Mouse (Mus musculus) right cerebral cortex, postnatal 4 days (tissue): ENCODE data around the gene Ralgapa1.

Experiments used
- DNase-seq: peaks from one replicate; pipeline ENCODE4 v3.0.0-alpha.2; 2022

Gene Ralgapa1

DNA sequence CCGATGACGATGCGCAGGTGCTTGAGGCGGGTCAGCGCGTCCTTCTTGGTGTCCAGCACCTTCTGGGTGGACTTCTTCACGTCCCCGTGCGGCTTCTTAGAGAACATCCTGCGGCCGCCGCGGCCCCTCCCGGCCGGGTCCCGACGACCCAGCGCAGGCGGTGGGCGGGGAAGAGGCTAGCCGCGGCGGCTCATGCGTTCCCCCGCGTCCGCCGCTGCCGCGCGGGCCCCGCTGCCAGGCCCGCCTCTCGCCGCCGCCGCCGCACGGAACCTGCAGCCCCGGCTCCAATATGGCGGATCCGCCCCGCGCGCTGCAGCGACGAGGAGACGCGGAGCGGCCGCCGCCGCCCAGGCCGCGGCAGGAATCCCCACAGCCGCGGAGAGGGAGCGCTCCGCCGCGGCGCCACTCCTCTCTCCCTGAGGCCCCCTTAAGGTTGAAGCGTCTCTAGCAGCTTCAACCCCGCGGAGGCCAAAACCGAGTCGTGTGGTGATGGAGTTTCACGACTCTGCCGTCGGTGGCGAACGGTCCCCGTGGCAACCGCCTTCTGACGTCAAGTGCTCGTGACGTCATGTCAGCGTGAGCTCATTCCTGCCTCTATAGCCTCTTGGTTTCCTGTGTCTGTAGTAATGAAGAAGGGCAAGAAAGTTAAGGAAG lies at the start of gene Ralgapa1:
Gene Ralgapa1 (minus strand): TSS at position 507 of the 654 bp plus-strand sequence.
- peak; percentile 88 for DNase-seq

DNA sequence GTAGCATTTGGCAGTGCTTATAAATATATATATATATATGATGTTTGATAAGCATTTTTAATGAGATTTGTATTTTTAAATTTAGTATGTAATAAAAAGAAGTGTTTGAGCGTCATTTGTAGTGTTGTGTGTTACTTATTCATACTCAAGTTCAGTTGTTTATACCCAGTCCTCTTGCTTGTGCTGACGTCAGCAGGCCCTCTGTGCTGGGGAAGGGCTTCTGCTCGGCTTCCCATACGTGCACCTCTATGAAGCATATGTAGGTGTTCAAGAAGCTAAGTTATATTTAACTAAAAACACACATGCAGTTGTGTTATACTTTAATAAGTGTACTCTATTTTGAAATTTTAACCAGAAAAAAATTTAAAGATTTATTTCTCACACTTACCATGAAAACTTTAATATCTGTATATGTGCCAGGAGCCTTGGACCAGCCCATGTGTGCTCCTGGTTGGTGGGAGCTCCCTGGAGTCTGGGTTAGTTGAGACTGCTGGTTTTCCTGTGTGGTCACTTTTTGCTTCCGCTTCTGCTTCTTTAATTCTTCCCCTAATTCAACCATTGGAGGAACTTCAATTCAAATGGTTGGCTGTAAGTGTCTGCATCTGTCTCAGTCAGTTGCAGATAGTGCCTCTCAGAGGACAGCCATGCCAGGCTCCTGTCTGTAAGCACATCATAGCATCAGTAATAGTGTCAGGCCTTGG lies 48.8 kb upstream of the Ralgapa1 start:
- DNase-seq: no peak

DNA sequence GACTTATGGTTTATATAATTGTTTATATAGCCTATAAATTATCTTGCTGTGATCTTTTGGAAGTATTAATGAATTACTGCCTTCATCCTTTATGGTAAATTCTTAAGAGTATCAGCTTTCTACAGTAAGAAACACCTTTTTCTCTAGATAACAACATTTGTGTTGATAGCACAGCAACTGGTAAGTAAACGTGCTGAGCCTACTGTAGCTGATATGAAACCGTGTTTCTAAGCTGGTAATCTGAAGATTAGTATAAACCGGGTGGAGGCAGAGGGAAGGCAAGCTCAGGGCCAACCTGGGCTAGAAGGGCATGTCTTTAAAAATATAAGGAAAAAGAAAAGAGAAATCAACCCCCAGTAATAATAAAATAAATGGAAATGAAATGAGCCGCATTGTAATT lies 46.8 kb upstream of the Ralgapa1 start:
- no peak for DNase-seq

DNA sequence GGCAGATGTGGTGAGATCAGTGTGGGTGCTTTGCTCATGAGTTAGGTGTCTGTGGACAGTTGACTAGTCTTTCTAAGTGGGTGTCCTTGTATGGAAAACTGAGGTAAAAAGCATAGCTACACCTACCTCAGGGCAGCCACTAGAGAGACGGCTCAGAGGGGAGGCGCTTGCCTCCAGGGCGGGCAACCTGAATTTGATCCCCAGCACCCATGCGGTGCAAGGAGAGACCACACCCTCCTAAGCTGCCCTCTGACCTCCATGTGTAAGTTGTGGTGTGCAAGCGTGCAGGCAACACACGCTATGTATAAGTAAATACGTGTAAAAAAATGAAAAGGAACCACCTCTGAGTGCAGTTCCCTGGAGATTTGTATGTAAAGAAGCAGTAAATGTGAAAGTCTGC lies 39.7 kb upstream of the Ralgapa1 start:
- no peak for DNase-seq

DNA sequence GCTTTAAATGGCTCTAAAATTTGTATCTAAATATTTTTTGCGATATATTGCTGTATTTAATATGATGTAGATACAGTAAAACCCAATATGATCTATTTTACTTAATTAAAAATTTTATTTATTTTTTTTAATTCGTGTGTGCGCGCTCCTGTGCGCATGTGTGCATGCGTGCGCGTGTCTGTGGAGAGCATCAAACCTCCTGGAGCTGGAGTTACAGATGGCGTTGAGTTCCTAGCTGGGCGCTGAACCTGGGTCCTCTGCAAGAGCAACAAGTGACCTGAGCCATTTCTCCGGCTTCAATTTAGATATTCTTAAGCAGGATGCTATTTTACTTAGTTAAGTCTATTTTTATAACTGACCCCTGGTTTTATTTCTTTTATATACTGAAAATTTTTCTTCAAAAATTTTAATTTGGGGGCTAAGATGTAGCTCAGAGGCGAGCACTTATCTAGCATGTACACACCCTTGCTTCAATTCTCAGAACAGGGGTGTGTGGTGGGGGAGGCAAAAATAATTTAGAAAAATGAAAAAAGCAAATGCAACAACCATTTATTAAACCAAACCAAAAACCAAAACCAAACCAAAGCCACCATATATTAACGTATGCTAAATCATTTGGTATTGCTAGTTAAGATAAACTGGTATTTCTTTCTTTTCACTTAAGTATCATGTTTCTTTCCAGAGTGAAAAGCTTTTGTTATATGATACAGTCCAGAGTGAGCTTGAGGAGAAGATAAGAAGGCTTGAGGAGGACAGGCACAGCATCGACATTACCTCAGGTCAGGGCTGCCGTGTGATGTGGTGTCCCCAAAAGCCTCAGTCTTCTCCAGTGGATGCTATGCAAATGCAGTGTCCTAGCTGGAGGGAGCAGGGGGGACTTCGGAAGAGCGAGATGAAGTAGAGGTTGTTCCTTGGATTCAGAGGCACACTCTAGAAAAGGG lies 38.7 kb upstream of the Ralgapa1 start:
- DNase-seq: no peak

DNA sequence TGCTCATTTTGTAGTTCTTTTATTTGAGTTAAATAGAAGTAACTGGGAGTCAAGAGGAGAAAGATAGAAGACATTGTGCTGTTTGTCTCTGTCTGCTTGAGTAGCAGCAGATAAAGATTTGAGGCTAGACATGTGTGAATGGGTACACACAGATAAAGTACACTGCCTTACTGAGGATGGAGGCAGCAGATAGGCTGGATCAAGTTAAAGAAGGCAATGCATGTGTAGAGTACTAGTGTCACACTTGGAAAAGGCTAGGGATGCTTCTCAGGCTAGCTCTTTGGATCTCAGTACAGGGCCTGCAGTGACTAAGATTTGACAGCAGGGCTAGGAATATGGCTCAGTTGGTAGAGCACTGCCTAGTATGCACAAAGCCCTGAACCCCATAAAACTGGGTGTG lies 29.7 kb upstream of the Ralgapa1 start:
- DNase-seq: no peak

DNA sequence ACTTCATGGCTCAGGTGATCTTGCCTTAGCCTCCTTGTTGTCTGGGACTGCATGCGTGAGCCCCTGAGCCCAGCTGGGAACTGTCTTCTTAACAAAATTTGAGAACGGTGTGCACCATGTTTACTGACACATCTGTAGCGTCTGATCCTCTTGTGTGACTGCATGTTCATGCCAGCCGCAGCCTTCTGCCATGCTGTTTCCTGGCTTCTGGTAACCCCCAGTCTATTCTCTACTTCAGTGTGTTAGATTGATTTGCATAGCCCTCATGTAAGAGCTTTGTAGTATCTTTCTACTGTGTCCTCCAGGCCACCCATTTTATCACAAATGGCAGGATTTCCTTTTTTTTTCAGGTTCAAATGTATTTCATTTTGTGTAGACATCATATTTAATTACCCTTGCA lies 26.9 kb upstream of the Ralgapa1 start:
- no peak for DNase-seq

DNA sequence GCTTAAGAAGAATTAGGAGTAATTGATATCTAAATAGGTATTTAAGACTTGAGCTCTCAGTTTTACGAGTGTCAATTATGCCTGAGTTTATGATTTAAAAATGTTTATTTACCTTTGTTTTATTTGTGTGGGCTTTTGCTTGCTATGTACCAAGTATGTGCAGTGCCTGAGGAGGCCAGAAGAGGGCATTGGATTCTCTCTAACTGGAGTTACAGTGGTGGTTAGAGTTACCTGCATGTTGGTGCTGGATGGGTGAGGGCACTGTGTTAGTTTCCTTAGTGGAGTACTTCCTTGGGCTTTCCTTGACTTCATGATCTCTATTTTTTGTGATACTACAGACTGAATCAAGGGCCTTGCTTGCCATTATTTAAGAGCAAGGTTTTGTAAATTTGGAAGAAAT lies 25.8 kb upstream of the Ralgapa1 start:
- peak; percentile 18 for DNase-seq

DNA sequence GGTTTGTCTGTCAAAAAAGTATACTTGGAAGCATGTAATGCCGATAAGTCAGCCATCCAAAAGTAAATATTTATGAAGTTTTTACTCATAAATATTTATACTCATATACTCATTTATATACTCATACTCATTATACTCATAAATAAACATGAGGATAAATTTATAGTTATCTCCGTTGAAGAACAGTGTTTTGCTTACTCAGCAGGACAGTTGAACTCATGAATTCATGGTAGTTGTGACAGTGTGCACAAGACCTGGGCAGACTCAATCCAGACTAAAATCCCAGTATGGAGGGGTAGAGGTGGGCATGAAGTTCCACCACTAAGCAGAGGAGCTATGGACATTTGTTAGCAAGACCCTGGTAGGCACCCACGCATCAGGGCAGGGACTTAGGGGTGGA lies 16.5 kb upstream of the Ralgapa1 start:
- DNase-seq: no peak

DNA sequence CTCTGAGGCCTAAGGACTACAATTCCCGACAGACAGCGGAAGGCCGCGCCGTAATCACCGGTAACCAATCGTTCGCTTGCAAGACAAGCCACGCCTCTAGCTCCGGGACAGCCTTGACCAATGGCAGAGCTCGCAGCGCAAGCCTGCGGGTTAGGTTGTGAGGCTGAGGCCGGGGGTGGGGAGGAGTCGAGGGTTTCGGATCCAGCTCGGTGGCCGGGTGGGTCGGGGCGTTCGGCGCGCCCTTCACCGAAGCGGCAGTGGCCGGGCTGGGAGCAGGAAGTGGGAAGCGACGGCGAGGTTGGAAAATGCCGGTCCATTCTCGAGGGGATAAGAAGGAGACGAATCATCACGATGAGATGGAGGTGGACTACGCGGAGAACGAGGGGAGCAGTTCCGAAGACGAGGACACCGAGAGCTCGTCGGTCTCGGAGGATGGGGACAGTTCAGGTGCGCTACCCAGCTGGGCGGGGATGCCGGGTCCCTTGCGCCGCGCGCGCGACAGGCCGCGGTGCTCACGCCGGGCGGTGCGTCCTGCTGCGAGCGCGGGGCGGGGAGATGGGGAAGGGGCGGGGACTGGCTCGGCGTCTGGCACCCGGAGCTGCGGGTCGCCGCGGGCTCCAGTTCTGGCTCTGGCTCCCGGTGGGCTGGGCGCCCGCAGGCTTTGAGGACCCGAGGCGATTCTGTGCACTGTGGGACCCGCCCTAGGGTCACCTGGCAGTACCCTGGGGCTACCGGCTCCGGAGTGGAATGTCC lies 15.4 kb upstream of the Ralgapa1 start, which contains the start of gene Brms1l:
Gene Brms1l (plus strand): TSS at position 126 of the 753 bp plus-strand sequence.
- peak; percentile 92 for DNase-seq

DNA sequence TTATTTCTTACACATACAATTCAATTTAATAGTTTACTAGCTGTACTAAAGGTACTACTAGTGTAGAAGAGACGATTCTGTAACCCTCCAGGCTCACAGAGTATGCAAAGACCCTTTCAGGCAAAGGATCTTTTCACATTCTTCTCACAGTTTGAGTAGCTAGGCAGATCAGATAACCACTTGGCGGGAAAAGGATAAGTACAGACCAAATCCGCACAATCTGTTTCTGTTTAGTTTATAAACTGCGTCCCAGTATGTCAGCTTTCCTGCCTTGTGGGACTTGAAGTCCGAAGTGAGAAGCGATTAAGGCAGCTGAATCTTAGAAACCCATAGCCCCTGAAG lies 14.9 kb upstream of the Ralgapa1 start:
- no peak for DNase-seq

DNA sequence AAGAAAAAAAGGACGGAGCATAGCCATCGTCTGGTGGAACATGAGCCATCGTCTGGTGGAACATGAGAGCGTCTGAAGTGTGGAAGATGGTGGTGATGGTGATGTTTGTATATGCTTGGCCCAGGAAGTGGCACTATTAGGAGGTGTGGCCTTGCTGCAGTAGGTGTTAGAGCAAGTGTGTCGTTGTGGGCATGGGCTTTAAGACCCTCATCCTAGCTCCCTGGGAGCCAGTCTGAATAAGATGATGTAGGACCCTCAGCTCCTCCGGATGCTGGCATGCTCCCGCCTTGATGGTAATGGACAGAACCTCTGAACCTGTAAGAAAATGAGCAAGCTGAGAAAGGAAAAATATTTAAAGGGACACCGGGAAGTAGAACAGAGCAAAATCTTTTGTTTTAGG lies 13.9 kb upstream of the Ralgapa1 start:
- DNase-seq: no peak

DNA sequence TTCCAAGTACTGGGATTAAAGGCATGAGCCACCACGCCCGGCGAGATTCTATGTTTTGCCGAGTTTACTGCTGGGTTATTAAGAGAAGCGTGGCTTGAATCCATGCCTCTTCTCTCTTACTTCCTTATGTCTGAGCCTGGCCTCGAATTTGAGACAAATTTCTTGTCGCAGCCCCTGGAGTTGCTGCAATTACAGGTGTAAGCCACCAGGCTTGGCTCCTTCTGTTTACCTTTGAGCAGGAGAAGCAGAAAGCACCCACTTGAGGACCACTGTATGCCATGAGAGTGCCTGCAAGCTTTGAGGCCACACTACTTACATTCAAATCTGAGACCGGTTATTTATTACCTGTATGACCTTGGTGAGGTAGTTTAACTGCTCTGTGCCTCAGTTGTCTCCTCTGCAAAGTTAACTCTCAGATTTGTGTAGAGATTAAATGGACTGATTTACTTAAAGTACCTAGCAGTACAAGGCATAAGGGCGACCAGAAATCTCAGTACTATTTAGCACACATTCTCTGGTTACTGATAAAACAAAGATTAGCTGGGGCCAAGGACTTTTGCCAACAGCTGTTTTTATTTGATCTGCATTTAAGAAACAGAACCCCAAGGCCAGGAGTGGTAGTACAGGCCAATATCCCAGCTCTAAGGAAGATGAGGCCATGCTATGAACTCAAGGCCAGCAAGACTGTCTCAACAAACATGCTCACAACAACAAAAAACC lies 13.1 kb upstream of the Ralgapa1 start:
- no peak for DNase-seq

DNA sequence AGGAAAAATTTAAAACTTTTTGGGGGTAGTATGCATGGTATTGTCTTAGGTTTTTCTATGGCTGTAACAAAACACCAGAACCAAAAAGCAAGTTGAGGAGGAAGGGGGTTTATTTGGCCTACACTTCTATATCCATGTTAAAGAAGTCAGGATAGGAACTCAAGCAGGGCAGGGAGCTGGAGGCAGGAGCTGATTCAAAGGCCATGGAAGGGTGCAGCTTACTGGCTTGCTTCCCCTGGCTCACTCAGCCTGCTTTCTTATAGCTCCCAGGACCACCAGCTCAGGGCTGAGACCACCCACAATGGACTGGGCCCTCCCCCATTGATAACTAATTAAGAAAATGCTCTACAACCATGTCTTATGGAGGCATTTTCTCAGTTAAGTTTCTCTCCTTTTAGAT lies 12.0 kb upstream of the Ralgapa1 start:
- no peak for DNase-seq

DNA sequence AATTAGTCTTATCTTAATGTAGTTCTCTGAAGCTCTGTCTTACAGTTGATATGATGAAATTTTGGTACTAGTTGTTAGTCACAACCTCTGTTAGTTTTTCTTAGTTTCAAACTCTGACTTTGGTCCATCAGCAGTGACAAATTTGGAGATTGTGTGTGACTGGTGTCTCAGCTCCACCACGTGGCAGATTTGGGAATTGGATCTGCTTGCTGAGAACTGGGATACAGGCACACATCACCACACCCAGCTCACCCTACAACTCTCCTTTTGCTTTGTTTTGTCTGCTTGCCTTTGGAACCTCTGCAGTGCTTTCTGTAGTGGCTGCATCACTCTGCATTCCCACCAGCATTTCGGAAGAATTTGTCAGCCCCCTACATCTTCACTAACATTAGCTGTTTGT lies 10.1 kb upstream of the Ralgapa1 start:
- DNase-seq: peak; percentile 76

DNA sequence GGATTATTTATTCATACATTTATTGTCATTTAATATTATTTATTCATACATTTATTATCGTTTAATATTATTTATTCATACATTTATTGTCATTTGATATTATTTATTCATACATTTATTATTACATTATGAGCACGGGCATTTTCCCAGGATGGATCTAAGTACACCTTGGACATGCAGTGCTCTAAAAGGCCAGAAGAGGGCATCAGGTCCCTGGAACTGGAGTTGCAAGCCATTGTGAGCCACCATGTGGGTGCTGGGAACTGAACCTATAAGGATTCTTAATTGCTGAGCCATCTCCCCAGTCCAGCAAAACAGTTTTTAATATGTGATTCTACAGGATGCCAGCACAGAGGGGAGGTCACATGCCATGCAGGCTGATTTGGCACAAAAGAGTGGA lies 4.6 kb upstream of the Ralgapa1 start:
- DNase-seq: no peak

DNA sequence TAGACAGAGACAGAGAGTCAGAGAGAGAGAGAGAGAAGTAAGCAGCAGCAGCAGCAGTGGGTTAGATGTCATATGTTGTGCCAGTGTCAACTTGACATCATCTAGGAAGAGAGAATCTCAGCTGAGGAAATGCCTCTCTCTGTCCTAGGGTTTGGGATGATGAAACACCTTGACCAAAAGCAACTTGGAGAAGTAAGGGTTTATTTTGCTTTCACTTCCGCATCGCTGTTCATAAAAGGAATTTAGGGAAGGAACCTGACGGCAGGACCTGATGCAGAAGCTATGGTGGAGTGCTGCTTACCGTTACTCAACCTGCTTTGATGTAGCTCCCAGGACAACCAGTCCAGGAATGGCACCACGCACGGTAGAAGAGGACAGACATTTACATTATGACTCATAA lies 3.1 kb upstream of the Ralgapa1 start:
- no peak for DNase-seq

DNA sequence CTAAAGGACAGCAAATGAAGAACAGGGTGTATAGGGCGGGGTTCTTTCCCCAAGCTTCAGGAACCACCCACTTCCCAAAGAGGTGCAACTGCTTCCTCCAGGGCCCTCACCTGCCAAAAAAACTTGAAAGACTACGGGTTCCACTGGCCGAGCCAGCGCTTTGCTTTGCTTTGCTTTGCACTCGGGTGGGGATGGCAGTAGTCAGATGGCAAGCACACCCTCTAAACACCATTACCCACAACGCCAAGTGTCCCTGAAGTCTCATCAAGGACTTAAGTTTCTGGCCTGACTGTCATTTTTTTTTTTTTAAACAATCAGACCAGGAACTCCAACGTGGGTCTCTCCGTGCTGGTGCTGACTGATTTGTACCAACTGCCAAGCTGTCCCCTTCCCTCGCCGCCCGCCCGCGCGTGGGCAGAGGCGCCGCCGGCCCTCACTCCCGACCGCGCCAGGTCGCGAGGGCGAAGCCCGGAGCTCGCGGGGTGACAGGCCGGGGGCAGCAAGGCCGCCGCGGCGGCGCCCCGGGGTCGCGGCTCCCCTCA lies 777 bp downstream of the Ralgapa1 start:
- peak; percentile 8 for DNase-seq

DNA sequence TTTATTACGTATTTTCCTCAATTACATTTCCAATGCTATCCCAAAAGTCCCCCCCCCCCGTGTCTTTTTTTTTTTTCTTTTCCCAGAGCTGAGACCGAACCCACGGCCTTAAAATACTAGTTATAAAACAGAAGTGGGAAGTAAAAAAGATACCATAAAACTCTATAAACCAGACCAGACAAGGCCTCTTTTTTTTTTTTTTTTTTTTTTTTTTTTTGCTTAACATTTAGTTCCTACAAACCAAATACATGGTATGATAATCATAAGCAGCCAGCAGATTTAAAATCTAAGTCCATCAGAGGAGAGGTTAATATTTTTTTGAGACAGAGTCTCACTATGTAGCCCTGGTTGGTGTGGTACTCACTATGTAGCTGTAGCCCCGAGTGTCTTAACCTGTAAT lies 4.5 kb downstream of the Ralgapa1 start:
- DNase-seq: no peak

DNA sequence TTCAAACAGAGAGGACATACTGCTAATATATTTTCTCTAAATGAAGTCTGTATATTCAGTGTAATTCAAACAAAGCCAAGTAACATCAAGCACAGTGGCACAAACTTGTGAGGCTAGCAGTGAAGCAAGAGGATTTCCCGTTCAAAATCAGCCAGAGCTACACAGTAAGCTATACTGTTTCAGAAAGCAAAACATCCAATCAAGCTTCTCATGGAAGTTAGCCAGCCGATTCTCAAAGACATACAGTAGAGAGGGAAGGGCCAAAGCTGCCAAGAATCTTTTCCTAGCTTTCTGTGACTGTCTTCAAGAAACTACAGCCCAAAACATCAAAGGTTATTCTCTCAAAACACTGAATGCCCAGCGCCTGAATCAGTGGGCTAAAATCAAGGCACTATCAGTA lies 15.9 kb downstream of the Ralgapa1 start:
- DNase-seq: no peak

DNA sequence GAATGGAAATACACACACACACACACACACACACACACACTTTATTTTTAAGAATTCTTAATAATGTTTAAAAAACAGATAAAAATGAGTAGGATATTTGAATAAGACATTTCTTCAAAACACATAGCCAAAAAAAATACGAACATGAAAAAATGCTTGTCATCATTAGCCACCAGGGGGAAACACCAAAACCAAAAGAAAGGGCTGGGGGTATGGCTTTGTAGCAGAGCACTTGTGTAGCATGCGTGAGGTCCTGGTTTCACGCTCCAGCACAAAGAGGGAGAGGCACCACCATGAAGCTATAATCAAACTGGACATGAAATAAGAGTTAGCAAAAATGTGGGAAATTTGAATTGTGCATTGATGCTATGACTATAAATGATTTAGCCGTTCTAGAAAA lies 19.8 kb downstream of the Ralgapa1 start:
- DNase-seq: no peak

DNA sequence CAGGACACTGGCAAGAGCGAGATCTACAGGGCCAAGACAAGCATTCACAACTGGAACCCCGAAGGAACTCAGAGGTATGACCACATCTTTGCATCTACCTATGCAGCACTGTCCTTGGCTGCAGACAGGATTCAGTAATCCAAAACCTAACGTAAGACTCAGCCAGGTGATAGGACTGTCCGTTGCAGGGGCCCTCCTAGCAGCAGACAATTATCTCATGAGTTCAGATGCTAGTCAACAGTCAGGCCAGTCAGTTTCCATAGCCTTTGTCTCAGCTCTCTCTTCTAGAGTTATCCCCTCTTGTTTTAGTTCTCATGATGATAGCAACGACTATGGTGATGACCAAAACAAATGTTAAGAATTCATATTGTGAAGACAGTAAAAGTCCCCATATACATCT lies 20.8 kb downstream of the Ralgapa1 start:
- DNase-seq: no peak
